Mouse (Mus musculus) gastrocnemius, adult 8-10 months (tissue): ENCODE data around the gene Zdhhc3. TPM values are rescaled to one million over a fixed set of nuclear protein-coding genes. Genes with fewer than 3 reads are reported as not detected.

ENCODE experiments used
- DNase-seq, 2 experiments: peaks; one replicate each; pipeline ENCODE4 v3.0.0; 2022; ENCODE audit warnings: low spot score in 2 of 2
- total RNA-seq, 4 experiments: library from RNA; stranded (reverse); gene quantifications; 2 replicates each; pipeline ENCODE4 v1.2.4; 2022

The Zdhhc3 gene
- total RNA-seq = 10 to 100 TPM; 63.9 to 75.0 (median 69.9) TPM

DNA sequence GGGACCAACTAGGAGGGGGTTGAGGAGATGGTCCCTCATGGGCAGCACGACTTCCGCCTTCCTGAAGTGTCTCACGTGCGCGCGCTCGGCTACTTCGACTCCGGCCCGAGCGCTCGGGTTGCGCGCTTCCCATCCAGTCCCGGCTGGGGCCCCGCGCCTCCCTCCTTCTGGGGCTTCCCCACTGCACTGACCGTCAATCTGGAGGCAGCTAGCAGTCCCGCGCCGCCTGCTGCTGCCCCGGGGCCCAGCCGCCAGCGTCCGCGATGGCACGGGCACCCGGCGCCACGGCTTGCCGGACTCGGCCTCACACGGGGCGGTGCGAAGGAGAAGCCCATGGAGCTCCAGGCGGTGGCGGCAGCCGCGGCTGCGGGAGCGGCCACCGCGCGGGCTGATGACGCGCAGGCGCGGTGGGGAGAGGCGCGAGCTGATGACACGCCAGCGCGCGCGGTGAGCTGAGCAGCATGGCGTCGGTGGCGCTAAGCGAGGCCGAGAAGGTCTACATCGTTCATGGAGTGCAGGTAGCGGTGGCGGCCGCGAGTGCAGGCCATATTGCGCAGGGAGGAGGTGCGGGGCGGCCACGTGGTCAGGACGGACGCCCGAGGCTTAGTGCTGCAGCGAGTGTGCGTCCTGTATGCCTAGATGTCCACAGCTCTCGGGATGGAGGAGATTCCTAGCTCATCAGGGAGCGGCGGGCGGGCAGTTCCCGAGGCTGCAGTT lies at the start of gene Zdhhc3, which contains the start of gene Exosc7:
Gene Zdhhc3, minus strand, starts transcription at position 401 of the 717 bp plus-strand sequence.
Gene Exosc7, plus strand, starts transcription at position 411 of the 717 bp plus-strand sequence.
- DNase-seq = peak; percentile 74 to 79

DNA sequence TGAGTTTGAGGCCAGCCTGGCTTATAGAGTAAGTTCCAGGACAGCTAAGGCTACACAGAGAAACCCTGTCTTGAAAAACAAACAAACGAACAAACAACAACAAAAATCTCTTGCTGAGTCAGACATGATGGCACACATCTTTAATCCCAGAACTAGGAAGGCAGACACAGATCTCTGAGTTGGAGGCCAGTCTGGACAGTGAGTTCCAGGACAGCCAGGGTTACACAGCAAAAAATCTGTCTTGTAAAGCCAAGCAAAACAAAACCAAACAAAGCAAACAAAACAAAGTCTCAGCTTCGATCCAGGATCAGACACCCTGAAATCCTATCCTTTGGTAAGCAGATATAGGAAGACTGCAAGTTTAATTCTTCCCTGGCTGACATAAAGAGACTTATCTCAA lies 48.8 kb upstream of the Zdhhc3 start:
- no peak for DNase-seq

GRCm38 (mm10) chr9:123159330-123159729 lies 46.3 kb upstream of the Zdhhc3 start:
- DNase-seq = no peak

DNA sequence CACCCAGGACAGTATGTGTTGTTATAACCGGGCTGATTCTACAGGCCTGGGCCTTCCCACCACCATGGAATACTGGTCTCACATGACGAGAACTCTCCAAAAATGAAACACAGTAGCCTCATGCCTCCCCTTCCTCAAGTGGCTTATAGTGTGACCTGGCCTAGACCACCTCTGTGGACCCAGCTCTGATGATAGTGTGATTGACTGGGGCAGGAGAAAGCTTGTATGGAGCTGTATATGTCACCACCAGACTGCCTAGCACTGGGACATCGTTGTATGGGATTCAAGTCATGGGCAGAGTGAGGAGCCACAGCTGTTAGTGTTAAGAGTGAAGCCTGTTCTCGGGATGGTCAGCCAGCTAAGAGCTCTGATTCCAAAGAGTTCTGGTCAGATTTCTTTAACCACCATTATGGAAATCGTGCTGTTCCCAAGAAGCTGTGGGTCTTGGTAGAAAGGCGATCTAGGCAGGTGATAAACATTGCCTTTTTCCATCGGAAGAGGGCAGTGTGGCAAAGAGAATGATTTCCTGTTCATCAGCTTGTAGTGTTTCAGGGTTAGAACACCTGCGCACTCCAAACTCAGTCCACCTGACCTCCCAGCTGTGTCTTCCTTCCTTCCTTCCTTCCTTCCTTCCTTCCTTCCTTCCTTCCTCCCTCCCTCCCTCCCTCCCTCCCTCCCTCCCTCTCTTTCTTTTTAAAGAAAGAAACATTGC lies 45.3 kb upstream of the Zdhhc3 start:
- no peak for DNase-seq

- peak; percentile 41 to 53 for DNase-seq
These were observed 44.7 kb upstream of the Zdhhc3 start for GRCm38 (mm10) chr9:123157699-123158098.

GRCm38 (mm10) chr9:123156910-123157361 lies 43.9 kb upstream of the Zdhhc3 start:
- DNase-seq = peak; percentile 65 to 75

DNA sequence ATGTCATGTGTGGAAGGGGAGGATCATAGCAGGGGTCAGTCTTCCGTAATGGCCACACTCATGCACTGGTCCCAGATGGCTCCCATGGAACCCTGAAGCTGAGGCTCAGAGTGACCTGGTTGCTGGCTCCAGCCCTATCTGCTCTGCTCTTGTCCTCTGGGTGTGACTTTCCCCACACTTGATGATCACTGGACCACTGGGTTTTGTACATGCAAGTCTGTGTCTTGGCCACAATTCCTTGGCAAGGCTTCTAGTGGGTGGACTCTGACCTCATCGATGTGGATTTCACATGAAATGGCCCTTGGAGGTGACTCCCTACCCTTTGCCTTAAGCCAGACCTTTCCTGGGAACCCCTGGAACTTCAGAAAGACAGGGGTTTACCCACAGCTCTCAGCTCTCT lies 40.1 kb upstream of the Zdhhc3 start:
- DNase-seq = peak; percentile 45 to 63

GRCm38 (mm10) chr9:123152026-123152425 lies 39.0 kb upstream of the Zdhhc3 start:
- no peak for DNase-seq

DNA sequence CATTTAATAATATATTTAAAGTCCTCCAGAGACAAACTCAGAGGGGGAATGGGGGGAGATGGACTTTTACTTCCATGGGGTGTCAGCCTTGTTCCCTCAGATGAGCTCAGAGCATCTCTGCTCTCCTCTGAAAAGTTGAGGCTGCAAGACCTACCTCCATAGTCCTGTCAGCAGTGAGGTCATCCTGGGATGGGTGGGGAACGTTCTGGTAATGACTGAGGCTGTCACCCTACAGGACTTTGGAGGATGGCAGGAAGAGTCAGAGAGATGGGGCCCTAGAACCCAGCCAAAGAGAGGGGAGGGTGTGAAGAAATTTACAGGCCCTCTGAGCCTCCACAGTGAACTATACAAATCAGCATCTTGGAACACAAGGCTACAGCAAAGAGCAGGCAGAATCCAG lies 38.6 kb upstream of the Zdhhc3 start:
- peak in 1 of 2 experiments; percentile 35 for DNase-seq

- peak in 1 of 2 experiments; percentile 66 for DNase-seq
These were observed 37.4 kb upstream of the Zdhhc3 start, which contains the start of gene Clec3b for GRCm38 (mm10) chr9:123150241-123151020. Clec3b (plus strand) TSS chr9:123150946.

DNA sequence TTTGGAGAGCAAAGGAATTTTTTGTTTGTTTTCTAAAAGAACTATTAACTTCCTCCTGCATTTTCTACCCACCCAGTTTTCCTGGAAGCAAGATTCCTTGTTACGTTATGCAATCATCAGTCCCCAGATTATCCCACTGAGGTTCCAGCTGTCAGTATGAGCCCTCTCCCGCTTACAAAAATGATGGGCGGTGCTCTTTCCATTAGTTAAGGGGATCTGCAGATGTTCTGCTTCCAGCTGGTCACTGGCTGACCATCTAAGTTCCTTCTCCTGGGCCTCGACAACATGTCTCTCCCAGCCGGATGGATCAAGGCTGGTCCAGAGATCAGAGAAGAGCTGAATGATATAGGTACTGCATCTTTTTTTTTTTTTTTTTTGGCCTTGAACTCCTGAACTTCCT lies 35.4 kb upstream of the Zdhhc3 start:
- peak; percentile 34 to 56 for DNase-seq

DNA sequence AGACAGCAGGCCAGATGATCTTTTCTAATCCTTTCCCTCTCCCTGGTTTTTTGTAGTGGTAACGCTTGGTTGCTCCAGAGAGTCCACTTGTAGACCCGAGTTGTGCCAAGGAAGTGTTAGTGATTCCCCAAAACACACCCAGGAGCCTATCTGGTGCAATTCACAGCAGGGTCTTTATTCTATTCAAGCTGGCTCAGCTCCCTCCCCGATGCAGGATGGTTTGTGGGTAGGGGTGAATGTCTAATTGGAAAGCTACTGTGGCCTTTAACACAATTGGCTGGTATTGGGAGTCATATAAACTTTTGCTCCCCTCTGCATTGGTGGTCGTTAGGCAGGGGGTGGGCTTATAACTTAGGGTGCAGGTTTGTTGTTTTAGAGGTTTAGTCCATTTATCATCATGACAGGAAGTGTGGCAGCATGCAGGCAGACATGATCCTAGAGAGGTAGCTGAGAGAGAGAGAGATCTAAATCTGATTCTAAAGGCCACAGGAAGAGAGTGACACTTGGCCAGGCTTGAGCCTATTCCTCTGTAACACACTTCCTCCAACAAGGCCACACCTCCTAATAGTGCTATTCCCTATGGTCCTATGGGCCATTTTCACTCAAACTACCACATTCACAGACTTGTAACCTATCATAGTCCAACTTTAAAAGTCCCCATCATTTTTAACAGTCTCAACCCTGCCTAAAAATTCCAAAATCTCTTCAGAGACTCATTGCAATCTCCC lies 27.0 kb upstream of the Zdhhc3 start:
- DNase-seq = no peak

GRCm38 (mm10) chr9:123138891-123139474 lies 26.0 kb upstream of the Zdhhc3 start:
- peak; percentile 64 to 76 for DNase-seq

DNA sequence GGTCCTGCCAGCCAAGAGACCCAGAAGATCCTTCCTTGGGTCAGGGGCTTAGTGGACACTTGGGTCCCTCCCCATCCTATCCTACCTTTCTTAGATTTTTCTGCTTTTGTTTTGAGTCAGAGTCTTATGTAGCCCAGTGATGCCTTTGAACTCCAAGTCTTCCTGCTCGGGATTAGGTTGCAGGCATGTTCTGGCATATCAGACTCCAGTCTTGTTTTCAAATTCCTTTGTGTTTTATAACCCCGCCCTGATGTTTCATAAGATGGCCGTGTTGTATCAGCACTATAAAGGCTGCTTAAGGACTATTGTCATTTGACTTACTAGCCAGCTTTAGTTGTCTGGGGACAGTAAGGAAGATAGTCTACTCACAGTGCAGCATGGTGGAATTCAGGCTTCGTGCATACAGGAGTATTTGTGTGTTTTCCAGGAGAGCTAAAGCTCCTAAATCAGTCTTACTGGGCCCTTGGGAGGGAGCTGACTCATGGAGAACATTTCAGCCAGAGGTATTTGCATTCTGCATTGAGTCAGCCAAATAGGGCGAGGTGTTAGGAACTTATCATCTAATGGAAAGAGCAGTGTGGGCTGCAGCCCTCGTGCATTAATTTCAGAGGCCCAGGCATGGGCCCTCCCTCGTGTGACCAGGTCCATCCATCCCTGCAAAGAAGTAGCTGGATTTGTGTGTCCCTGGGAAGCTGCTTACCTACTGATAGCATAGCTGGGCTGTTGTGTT lies 24.1 kb upstream of the Zdhhc3 start:
- peak; percentile 24 to 46 for DNase-seq

DNA sequence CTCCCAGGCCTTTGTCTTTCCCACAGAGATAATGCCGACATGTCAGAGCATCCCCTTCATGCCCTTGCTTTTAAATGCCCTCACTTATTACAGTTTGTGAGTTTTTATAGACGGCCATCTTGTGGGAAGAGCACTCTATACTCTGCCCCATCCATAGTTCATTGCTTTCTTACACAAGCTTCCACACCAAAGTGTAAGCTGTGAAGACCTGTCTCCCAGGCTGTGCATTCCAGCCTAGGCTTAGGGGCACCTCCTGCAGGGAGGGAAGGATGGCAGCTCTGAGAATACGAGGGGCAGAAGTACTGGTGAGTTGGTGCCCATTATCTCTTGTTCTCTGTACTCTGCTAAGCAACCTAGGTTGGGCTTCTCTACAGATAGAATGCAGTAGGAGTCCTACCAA lies 20.0 kb upstream of the Zdhhc3 start:
- DNase-seq = no peak

- DNase-seq = no peak
These were observed 14.7 kb upstream of the Zdhhc3 start for GRCm38 (mm10) chr9:123127663-123128062.

GRCm38 (mm10) chr9:123124413-123124981 lies 11.5 kb upstream of the Zdhhc3 start:
- DNase-seq = no peak

DNA sequence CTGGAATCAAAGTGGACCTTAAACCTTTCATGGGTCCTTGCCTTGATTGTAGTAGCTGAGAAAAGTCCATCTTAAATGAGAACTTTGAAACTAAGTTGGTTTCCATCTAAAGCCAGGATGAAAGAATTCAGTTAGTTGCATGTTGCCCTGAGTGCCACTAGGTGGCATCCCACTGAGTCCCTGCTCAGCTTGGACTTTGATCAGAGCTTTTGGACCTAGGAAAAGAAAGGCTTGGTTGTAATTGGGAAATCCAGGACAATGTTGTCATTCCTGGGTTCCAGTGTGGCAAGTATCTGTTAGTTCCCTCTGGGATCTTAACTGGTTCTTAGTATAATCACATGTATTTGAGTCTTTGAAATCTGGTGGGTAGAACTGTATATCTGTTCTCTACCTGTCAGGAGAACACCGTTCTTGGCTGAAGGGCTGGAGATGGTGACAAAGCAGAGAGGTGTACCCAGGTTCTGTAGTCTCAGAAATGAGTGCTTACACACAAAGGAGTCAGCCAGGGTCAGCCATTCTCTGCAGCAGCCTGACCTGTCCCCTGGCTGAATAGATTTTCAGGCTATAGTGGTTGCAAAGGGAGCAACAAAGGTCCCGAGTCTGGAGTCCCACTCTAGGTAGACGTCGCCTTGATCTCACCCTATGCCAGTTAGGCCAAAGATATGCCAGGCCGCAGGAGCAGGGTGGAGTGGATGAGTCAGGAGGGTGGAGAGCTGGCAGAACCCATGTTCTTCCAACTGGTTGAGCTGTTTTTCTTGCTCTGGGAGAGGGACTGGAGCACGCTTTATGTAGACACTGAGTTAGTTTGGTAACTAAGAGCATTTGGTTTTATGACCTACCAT lies 10.8 kb upstream of the Zdhhc3 start:
- DNase-seq = no peak

DNA sequence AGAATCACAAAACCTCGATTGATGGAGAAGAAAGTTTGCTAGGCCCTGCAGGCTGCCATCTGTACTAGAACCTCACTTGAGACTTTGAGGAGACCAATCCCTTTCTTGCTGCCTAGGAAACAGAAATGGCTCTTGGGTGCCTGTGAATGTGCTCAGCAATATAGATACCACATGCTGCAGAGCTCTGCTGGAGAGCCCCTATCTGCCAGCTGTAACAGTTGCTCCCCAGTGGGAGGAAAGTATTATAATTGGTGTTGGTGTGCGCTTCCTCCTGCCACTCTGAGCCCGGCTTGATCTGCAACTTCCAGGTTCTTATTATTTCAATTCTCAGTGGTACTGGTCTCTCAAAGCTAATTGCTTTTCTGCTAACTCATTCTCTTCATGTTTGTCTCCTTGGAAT lies 10.0 kb upstream of the Zdhhc3 start:
- no peak for DNase-seq
